Mouse (Mus musculus) liver, embryonic 11.5 days (tissue): ENCODE measurements at regions not wholly inside any gene's neighbourhood (a gene's known extent, or its start where the extent isn't known, plus 50 kb on each side); places are given as distances from the start of the nearest gene placed in this dataset.

ENCODE experiments used
- ATAC-seq: fragments of 200-750 bp; cut with Nextera tagmentation; replicated peaks from 2 replicates; pipeline ENCODE4 v1.8.0; 2017; ENCODE audit warnings: moderate number of reproducible peaks, mild to moderate bottlenecking, moderate TSS enrichment, moderate library complexity; ENCODE audit not compliant: low FRiP score
- DNase-seq: peaks from one replicate; pipeline ENCODE4 v3.0.0-alpha.2; 2017; ENCODE audit warnings: low spot score
- H3K27ac ChIP-seq: fragments of 300-500 bp; sonication (generic); 2 replicates; pipeline ENCODE4 v1.5.1; 2014; ENCODE audit warnings: mild to moderate bottlenecking, low read depth, low read length, control low read depth
- H3K27me3 ChIP-seq: fragments of 300-500 bp; sonication (generic); replicated peaks from 2 replicates; pipeline ENCODE4 v1.6.1; 2014; ENCODE audit warnings: low read length, mixed read lengths; ENCODE audit not compliant: control insufficient read depth, insufficient read depth
- H3K36me3 ChIP-seq: fragments of 300-500 bp; sonication (generic); 2 replicates; pipeline ENCODE4 v1.6.1; 2014; ENCODE audit warnings: mild to moderate bottlenecking, low read length, moderate library complexity, mixed read lengths; ENCODE audit not compliant: control insufficient read depth, insufficient read depth
- H3K4me1 ChIP-seq: fragments of 300-500 bp; sonication (generic); replicated peaks from 2 replicates; pipeline ENCODE4 v1.6.1; 2014; ENCODE audit warnings: low read length, mixed read lengths; ENCODE audit not compliant: control insufficient read depth, insufficient read depth
- H3K4me2 ChIP-seq: fragments of 300-500 bp; sonication (generic); 2 replicates; pipeline ENCODE4 v1.6.1; 2014; ENCODE audit warnings: mild to moderate bottlenecking, control low read depth, moderate library complexity
- H3K4me3 ChIP-seq: fragments of 300-500 bp; sonication (generic); 2 replicates; pipeline ENCODE4 v1.5.1; 2014; ENCODE audit warnings: low read depth, low read length, control low read depth
- H3K9ac ChIP-seq: fragments of 300-500 bp; sonication (generic); 2 replicates; pipeline ENCODE4 v1.6.1; 2014; ENCODE audit warnings: low read depth, low read length, control low read depth
- H3K9me3 ChIP-seq: fragments of 300-500 bp; sonication (generic); 2 replicates; pipeline ENCODE4 v1.6.1; 2016; ENCODE audit warnings: low read length, inconsistent platforms, mixed read lengths; ENCODE audit not compliant: control insufficient read depth
- WGBS: fragments of 180-500 bp; shearing (Covaris S2); extraction: QIAGEN DNeasy Blood & Tissue Kit; methylation state at CpG from one replicate; pipeline ENCODE4 v1.1.7; 2014; 5-methylcytosine and 5-hydroxymethylcytosine counted together

- H3K4me1 ChIP-seq, result peaks cover 7% of the 10 kb centered on the region; the same call in 1 of the 2 replicates
- H3K27ac ChIP-seq, result no peak overlapping the region
- no peaks in the 10 kb centered on the region for H3K9me3 ChIP-seq
- no peak overlapping the region for H3K9ac ChIP-seq
- DNase-seq, result no peak
- no peak overlapping the region for H3K4me2 ChIP-seq
- H3K4me3 ChIP-seq, result no peak overlapping the region
- H3K27me3 ChIP-seq, result no peaks in the 10 kb centered on the region
- no peak for ATAC-seq
- WGBS, result 64% methylated on average over 2 of the region's 2 CpGs
- no peaks in the 10 kb centered on the region for H3K36me3 ChIP-seq
Observed at GRCm38 (mm10) chr16:76442635-76443034, 69.0 kb upstream of the Nrip1 start.

GRCm38 (mm10) chr16:76441803-76442448 lies 68.3 kb upstream of the Nrip1 start:
- Histone ChIP-seq H3K9me3 (no peaks in the 10 kb centered on the region), H3K27ac (no peak overlapping the region), H3K9ac (no peak overlapping the region), H3K27me3 (no peaks in the 10 kb centered on the region), H3K4me3 (no peak overlapping the region), H3K4me1 (peaks cover 7% of the 10 kb centered on the region; the same call in 1 of the 2 replicates), H3K36me3 (no peaks in the 10 kb centered on the region), H3K4me2 (no peak overlapping the region; the same call in 1 of the 2 replicates)
- WGBS, result 32% methylated on average over 5 of the region's 5 CpGs
- DNase-seq, result peak; percentile 37
- peak; percentile 78 for ATAC-seq

GRCm38 (mm10) chr16:76438093-76438883 lies 64.7 kb upstream of the Nrip1 start:
- DNase-seq (no peak), ATAC-seq (no peak)
- H3K4me3 ChIP-seq, result no peak overlapping the region
- H3K36me3 ChIP-seq, result no peaks in the 10 kb centered on the region
- H3K9me3 ChIP-seq, result no peaks in the 10 kb centered on the region
- peaks cover 7% of the 10 kb centered on the region; the same call in 1 of the 2 replicates for H3K4me1 ChIP-seq
- 78% methylated on average over 3 of the region's 3 CpGs for WGBS
- H3K27me3 ChIP-seq, result no peaks in the 10 kb centered on the region
- H3K27ac ChIP-seq, result no peak overlapping the region
- H3K9ac ChIP-seq, result no peak overlapping the region
- H3K4me2 ChIP-seq, result no peak overlapping the region

GRCm38 (mm10) chr16:76436290-76436689 lies 62.7 kb upstream of the Nrip1 start:
- no peak overlapping the region for H3K27ac ChIP-seq
- no peak overlapping the region for H3K4me2 ChIP-seq
- no peak for ATAC-seq
- H3K9ac ChIP-seq, result no peak overlapping the region
- 87% methylated on average over 6 of the region's 6 CpGs for WGBS
- H3K4me1 ChIP-seq, result no peaks in the 10 kb centered on the region
- H3K9me3 ChIP-seq, result no peaks in the 10 kb centered on the region
- H3K27me3 ChIP-seq, result no peaks in the 10 kb centered on the region
- no peaks in the 10 kb centered on the region for H3K36me3 ChIP-seq
- no peak overlapping the region for H3K4me3 ChIP-seq
- DNase-seq, result no peak

- no peak for ATAC-seq
- no peaks in the 10 kb centered on the region for H3K9me3 ChIP-seq
- no peaks in the 10 kb centered on the region for H3K36me3 ChIP-seq
- H3K4me2 ChIP-seq, result no peak overlapping the region
- 90% methylated on average over 24 of the region's 24 CpGs for WGBS
- no peaks in the 10 kb centered on the region for H3K4me1 ChIP-seq
- DNase-seq, result no peak
- H3K4me3 ChIP-seq, result no peak overlapping the region
- no peaks in the 10 kb centered on the region for H3K27me3 ChIP-seq
- no peak overlapping the region for H3K9ac ChIP-seq
- no peak overlapping the region for H3K27ac ChIP-seq
Observed at GRCm38 (mm10) chr16:76433076-76433825, 59.6 kb upstream of the Nrip1 start.

GRCm38 (mm10) chr16:76432304-76432703 lies 58.7 kb upstream of the Nrip1 start:
- no peak overlapping the region for H3K4me2 ChIP-seq
- H3K9me3 ChIP-seq, result no peaks in the 10 kb centered on the region
- no peak overlapping the region for H3K27ac ChIP-seq
- no peaks in the 10 kb centered on the region for H3K36me3 ChIP-seq
- 73% methylated on average over 9 of the region's 9 CpGs for WGBS
- ATAC-seq (no peak), DNase-seq (no peak)
- H3K4me1 ChIP-seq, result no peaks in the 10 kb centered on the region
- H3K9ac ChIP-seq, result no peak overlapping the region
- no peaks in the 10 kb centered on the region for H3K27me3 ChIP-seq
- H3K4me3 ChIP-seq, result no peak overlapping the region

GRCm38 (mm10) chr16:76429156-76429555 lies 55.5 kb upstream of the Nrip1 start:
- no peak for ATAC-seq
- Histone ChIP-seq H3K27ac (no peak overlapping the region), H3K36me3 (no peaks in the 10 kb centered on the region), H3K4me2 (no peak overlapping the region), H3K4me3 (no peak overlapping the region), H3K9ac (no peak overlapping the region), H3K27me3 (no peaks in the 10 kb centered on the region), H3K9me3 (no peaks in the 10 kb centered on the region), H3K4me1 (no peaks in the 10 kb centered on the region)
- WGBS, result 87% methylated on average over 3 of the region's 3 CpGs
- no peak for DNase-seq

GRCm38 (mm10) chr16:76423964-76424363 lies 50.3 kb upstream of the Nrip1 start:
- ATAC-seq, result no peak
- 84% methylated on average over 14 of the region's 14 CpGs for WGBS

More at GRCm38 (mm10) chr16:76423964-76424363, 50.3 kb upstream of the Nrip1 start:
- no peaks in the 10 kb centered on the region for H3K4me1 ChIP-seq
- H3K27ac ChIP-seq, result no peak overlapping the region
- H3K4me2 ChIP-seq, result no peak overlapping the region
- no peaks in the 10 kb centered on the region for H3K27me3 ChIP-seq
- H3K4me3 ChIP-seq, result no peak overlapping the region
- H3K9ac ChIP-seq, result no peak overlapping the region
- no peaks in the 10 kb centered on the region for H3K36me3 ChIP-seq
- no peaks in the 10 kb centered on the region for H3K9me3 ChIP-seq
- no peak for DNase-seq
